Mouse (Mus musculus) kidney, adult 2 months (tissue): ENCODE measurements around the gene 5730409E04Rik. TPM values are rescaled to one million over a fixed set of nuclear protein-coding genes. Genes with fewer than 3 reads are reported as not detected.

ENCODE experiments used
- DNase-seq: peaks from one replicate; pipeline ENCODE4 v3.0.0; 2021
- H3K27ac ChIP-seq: fragments of 200-500 bp; 2 replicates; pipeline ENCODE4 v1.5.1; 2012; ENCODE audit warnings: low read depth, low read length, control low read depth, inconsistent platforms; ENCODE audit not compliant: insufficient read depth
- H3K27me3 ChIP-seq: fragments of 200-500 bp; replicated peaks from 2 replicates; pipeline ENCODE4 v1.6.1; 2012; ENCODE audit warnings: mild to moderate bottlenecking, moderate library complexity, low read length, inconsistent platforms; ENCODE audit not compliant: control insufficient read depth, insufficient read depth
- H3K36me3 ChIP-seq: fragments of 200-500 bp; 2 replicates; pipeline ENCODE4 v1.6.1; 2012; ENCODE audit warnings: mild to moderate bottlenecking, moderate library complexity, low read length, inconsistent platforms; ENCODE audit not compliant: control insufficient read depth, insufficient read depth
- H3K4me1 ChIP-seq: fragments of 200-500 bp; 2 replicates; pipeline ENCODE4 v1.6.1; 2011; ENCODE audit warnings: low read length; ENCODE audit not compliant: control insufficient read depth, insufficient read depth
- H3K4me3 ChIP-seq: fragments of 200-500 bp; 2 replicates; pipeline ENCODE4 v1.5.1; 2011; ENCODE audit warnings: mild to moderate bottlenecking, low read depth, low read length, control low read depth; ENCODE audit not compliant: insufficient read depth
- CTCF ChIP-seq: fragments of 200-500 bp; conservative IDR thresholded peaks from 2 replicates; pipeline ENCODE4 v1.5.1; 2011; ENCODE audit warnings: low read depth, mild to moderate bottlenecking, control low read depth, low read length, moderate library complexity, mixed read lengths; ENCODE audit not compliant: insufficient read depth, insufficient read length
- POLR2A ChIP-seq: fragments of 200-500 bp; IDR thresholded peaks from one replicate; pipeline ENCODE4 v1.6.1; 2011; ENCODE audit warnings: low read depth, low read length, control low read depth
- WGBS: fragments of 180-500 bp; shearing (Covaris S2); methylation state at CpG from one replicate; pipeline ENCODE4 v1.1.7; 2018; 5-methylcytosine and 5-hydroxymethylcytosine counted together
- polyA plus RNA-seq: library from polyadenylated mRNA; depleted of rRNA; stranded (reverse); fragments of >200 nt; gene quantifications from 2 replicates; pipeline ENCODE4 v1.2.3, GENCODE M21; 2012

5730409E04Rik gene
- polyA plus RNA-seq, 1 experiment: 7.5 TPM

DNA sequence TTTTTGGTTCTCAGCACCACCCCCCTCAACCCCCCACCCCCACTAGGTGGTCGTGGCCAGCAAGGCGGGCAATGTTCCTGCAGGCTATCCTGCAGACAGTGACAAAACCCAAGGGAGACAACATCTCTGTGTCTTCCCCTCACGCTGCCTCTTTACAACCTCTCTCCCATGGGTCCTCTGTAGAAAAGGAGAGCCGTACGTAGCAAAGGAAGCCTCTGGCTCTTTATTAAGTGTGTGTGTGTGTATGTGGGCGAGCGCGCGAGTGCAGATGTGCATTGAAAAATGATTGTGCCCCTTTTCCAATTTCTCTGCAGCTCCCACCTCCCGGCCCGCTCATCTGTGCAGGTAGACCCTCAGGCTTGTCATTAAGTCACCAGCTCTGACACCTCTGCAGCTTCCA lies 26.7 kb downstream of the 5730409E04Rik start:
- Histone ChIP-seq H3K27ac (no peak overlapping the region), H3K4me1 (no peaks in the 10 kb centered on the region), H3K36me3 (no peaks in the 10 kb centered on the region), H3K27me3 (no peaks in the 10 kb centered on the region; the same call in 1 of the 2 replicates), H3K4me3 (no peak overlapping the region)
- WGBS: 31% methylated on average over 11 of the region's 11 CpGs
- no peak for DNase-seq
- TF ChIP-seq POLR2A: no peak
- TF ChIP-seq CTCF: no peak

DNA sequence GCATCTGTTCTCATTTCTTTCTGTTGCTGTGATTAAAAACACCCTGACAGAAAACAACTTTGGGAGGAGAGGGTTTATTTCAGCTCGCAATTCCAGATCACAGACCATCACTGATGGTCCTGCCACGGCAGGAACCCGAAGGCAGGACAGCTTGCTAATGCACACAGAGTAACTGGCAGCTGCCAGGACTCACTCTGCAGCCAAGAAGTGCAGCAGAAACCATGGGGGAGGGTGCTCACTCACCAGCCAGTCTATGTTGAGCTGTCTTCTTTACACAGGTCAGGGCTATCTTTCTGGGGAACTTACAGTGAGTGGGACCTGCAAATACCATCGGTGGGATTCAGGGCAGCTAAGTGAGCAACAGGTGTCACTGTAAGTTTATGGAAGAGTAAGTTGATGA lies 27.8 kb downstream of the 5730409E04Rik start:
- no peak for DNase-seq
- TF ChIP-seq CTCF: no peak
- TF ChIP-seq POLR2A: no peak
- Histone ChIP-seq H3K4me1 (no peaks in the 10 kb centered on the region), H3K27ac (no peak overlapping the region), H3K4me3 (no peak overlapping the region), H3K36me3 (no peaks in the 10 kb centered on the region), H3K27me3 (no peaks in the 10 kb centered on the region; the same call in 1 of the 2 replicates)
- WGBS: 56% methylated on average over 4 of the region's 4 CpGs

DNA sequence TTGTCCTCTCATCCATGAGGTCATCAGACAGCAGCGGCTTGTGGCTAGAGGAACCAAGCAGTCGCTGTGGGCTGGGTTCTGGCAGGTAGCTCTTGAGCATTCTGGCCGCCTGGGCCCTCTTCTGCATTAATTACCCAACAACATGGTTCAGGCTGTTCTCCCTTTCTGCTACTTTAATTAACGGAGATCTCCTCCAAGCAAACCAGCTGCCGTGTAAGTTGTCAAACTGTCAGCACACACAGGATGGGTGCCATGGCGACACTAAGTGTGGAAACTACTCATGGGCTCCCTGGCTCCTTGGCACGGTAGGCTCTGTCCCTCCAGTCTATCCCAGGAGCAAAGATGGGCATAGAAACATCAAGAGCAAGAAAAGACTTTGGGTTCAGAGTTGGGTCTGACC lies 29.7 kb downstream of the 5730409E04Rik start:
- H3K27me3 ChIP-seq: no peaks in the 10 kb centered on the region; the same call in 1 of the 2 replicates
- H3K36me3 ChIP-seq: no peaks in the 10 kb centered on the region
- no peak overlapping the region for H3K4me3 ChIP-seq
- no peak for DNase-seq
- no peak for TF ChIP-seq CTCF
- TF ChIP-seq POLR2A: no peak
- H3K4me1 ChIP-seq: no peaks in the 10 kb centered on the region
- H3K27ac ChIP-seq: no peak overlapping the region
- WGBS: 47% methylated on average over 7 of the region's 7 CpGs

DNA sequence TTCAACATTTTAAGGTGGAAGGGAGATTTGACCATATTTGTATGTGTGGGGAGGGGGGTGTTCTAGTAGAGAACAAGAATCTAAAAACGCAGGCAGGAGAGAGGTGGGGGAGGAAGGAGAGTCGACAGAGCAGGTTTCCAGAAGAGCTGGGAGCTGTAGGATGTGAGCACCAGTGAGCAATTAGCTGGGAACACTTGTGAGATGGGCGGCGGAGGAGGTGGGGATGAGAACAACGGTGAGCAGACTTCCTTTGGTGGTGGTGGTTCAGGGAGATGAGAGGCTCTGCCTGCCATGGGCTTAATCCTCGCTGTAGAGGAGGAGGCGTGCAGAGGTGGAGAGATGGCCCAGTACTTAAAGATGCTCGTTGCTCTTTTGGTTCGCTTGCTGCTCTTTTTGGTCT lies 32.3 kb downstream of the 5730409E04Rik start:
- no peaks in the 10 kb centered on the region for H3K36me3 ChIP-seq
- WGBS: 28% methylated on average over 9 of the region's 9 CpGs
- no peak overlapping the region for H3K4me3 ChIP-seq
- no peaks in the 10 kb centered on the region for H3K4me1 ChIP-seq
- no peak for DNase-seq
- TF ChIP-seq POLR2A (no peak), CTCF (no peak)
- no peaks in the 10 kb centered on the region for H3K27me3 ChIP-seq
- no peak overlapping the region for H3K27ac ChIP-seq

DNA sequence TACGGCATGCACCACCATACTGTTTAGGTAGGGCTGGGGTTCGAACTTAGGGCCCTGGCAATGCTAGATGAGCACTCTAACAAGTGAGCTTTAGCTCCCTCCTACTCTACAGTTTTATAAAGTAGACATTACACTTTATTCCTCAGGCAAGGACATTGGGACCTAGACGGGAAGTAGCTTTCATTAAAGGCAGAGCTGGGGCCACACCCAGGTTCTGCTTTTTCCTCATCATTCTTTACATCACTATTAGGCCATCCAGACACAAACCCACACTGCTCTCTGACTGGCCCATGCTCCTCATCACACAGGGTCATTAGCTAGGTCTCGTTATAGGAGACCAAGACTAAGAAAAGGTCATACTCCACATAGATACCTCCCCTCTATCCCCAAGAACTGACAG lies 34.2 kb downstream of the 5730409E04Rik start:
- Histone ChIP-seq H3K27me3 (no peaks in the 10 kb centered on the region), H3K4me3 (no peak overlapping the region), H3K36me3 (no peaks in the 10 kb centered on the region), H3K4me1 (no peaks in the 10 kb centered on the region), H3K27ac (no peak overlapping the region)
- TF ChIP-seq POLR2A (no peak), CTCF (no peak)
- DNase-seq: no peak
- WGBS: 59% methylated on average over 4 of the region's 4 CpGs

DNA sequence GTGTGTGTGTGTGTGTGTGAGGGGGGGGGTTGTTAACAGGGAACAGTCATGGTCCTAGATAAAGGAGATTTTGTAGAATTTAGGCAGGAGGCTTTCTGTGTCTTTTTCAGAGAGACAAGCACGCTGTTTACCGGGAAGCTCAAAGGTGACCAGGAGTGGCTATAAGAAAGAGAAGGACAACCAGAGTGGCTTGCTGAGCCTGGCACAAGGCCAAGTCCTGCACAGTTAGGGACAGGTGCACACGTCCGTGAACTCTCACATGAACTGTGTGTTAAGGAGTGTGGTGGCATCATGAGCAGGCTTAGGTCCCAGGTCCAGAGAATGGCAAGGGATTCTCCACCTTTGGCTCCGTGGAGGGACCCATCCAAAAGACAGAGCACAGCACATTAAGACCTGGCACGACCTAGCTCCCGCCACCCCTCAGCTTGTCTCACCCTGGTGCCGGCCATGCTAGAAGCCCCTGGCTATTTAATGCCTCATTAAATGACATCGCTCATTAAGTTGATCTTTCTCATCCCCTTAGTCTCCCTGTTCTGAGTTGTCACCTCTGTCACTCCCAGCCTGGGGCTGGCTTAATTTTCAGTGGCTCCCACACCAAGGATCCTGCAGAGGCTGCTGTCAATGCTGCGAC lies 34.8 kb downstream of the 5730409E04Rik start:
- no peaks in the 10 kb centered on the region for H3K27me3 ChIP-seq
- H3K4me3 ChIP-seq: no peak overlapping the region
- no peak for TF ChIP-seq POLR2A
- WGBS: 28% methylated on average over 10 of the region's 10 CpGs
- no peak overlapping the region for H3K27ac ChIP-seq
- H3K36me3 ChIP-seq: no peaks in the 10 kb centered on the region
- H3K4me1 ChIP-seq: no peaks in the 10 kb centered on the region
- DNase-seq: no peak

DNA sequence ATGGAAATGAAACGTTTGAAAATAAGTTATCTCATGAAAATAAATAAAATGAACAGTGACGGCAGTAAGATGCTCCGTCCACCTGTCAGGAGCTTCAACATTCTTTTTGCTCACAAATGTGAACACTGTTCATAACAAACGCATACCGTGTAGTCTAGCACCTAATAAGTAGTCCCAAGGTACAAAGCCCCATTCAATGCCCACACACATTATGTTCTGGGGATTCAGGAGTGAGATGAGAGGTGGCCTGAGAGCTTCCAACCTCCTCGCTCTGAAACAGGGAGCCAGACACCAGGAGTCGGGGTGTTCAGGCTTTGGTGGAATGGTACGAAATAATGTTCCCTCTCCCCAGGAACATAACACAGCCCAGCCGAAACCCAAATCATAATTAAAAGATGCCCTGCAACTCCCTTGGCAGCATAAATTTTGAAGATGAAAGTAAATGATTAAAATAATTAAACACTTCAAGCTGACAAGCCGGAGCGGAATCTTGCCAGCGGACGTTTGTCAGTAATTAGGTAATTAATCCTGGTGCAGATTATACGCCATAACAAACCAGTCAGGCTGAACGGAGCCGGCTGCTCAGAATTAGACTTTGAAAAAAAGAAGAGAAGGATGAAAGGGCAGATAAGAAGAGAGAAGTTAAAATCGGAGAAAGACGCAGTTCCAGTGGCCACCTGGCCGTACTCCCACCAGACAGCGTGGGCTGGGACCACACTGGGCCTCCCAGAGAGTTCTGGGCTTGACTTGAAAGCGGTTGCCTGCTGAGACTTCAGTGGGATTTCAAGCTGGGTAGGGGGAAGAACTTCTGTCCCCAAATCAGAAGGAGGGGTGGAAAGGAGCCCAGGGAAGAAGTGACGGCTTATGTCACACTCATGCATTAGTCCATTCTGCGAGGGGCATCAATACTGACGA lies 38.6 kb downstream of the 5730409E04Rik start:
- Histone ChIP-seq H3K4me3 (no peak overlapping the region), H3K36me3 (no peaks in the 10 kb centered on the region), H3K27ac (no peak overlapping the region), H3K27me3 (no peaks in the 10 kb centered on the region), H3K4me1 (no peaks in the 10 kb centered on the region)
- peak; percentile 60 for DNase-seq
- TF ChIP-seq CTCF (no peak), POLR2A (no peak)
- 28% methylated on average over 24 of the region's 24 CpGs for WGBS
